Mouse (Mus musculus) forebrain, embryonic 13.5 days (tissue): ENCODE measurements around the gene Pnp. TPM values are rescaled to one million over a fixed set of nuclear protein-coding genes. Genes with fewer than 3 reads are reported as not detected.
"Not testable (repeated sequence)": the region's sequence is repeated elsewhere in the genome, so short reads cannot be mapped to it uniquely, and the experiment has no call there.

Source experiments
- ATAC-seq: fragments of 200-750 bp; cut with Nextera tagmentation; 2 replicates; pipeline ENCODE4 v1.8.0; 2017
- H3K27ac ChIP-seq: fragments of 300-500 bp; sonication (generic); 2 replicates; pipeline ENCODE4 v1.5.1; 2015; ENCODE audit warnings: inconsistent platforms, mild to moderate bottlenecking, moderate library complexity
- H3K27me3 ChIP-seq: fragments of 300-500 bp; sonication (generic); 2 replicates; pipeline ENCODE4 v1.6.1; 2015; ENCODE audit warnings: mild to moderate bottlenecking, inconsistent platforms
- H3K36me3 ChIP-seq: fragments of 300-500 bp; sonication (generic); 2 replicates; pipeline ENCODE4 v1.6.1; 2015; ENCODE audit warnings: mild to moderate bottlenecking, inconsistent platforms; ENCODE audit not compliant: poor library complexity, severe bottlenecking
- H3K4me1 ChIP-seq: fragments of 300-500 bp; sonication (generic); 2 replicates; pipeline ENCODE4 v1.6.1; 2015; ENCODE audit warnings: inconsistent platforms
- H3K4me2 ChIP-seq: fragments of 300-500 bp; sonication (generic); 2 replicates; pipeline ENCODE4 v1.6.1; 2015; ENCODE audit warnings: inconsistent platforms, mild to moderate bottlenecking, moderate library complexity
- H3K4me3 ChIP-seq: fragments of 300-500 bp; sonication (generic); 2 replicates; pipeline ENCODE4 v1.5.1; 2015; ENCODE audit warnings: mild to moderate bottlenecking, inconsistent platforms
- H3K9ac ChIP-seq: fragments of 300-500 bp; sonication (generic); 2 replicates; pipeline ENCODE4 v1.6.1; 2015; ENCODE audit warnings: mild to moderate bottlenecking, inconsistent platforms
- H3K9me3 ChIP-seq: fragments of 300-500 bp; sonication (generic); replicated peaks from 2 replicates; pipeline ENCODE4 v1.6.1; 2016; ENCODE audit warnings: inconsistent platforms
- WGBS: fragments of 180-500 bp; shearing (Covaris S2); methylation state at CpG from one replicate; pipeline ENCODE4 v1.1.7; 2015; 5-methylcytosine and 5-hydroxymethylcytosine counted together
- polyA plus RNA-seq: library from polyadenylated mRNA; unstranded; fragments of >200 nt; fragmentation: Nextera tagmentation; extraction: Ambion mirVana; gene quantifications from 2 replicates; pipeline ENCODE4 v1.2.1, GENCODE M21; 2015

The Pnp gene
- 33.2 and 35.4 TPM in 2 replicates for polyA plus RNA-seq

DNA sequence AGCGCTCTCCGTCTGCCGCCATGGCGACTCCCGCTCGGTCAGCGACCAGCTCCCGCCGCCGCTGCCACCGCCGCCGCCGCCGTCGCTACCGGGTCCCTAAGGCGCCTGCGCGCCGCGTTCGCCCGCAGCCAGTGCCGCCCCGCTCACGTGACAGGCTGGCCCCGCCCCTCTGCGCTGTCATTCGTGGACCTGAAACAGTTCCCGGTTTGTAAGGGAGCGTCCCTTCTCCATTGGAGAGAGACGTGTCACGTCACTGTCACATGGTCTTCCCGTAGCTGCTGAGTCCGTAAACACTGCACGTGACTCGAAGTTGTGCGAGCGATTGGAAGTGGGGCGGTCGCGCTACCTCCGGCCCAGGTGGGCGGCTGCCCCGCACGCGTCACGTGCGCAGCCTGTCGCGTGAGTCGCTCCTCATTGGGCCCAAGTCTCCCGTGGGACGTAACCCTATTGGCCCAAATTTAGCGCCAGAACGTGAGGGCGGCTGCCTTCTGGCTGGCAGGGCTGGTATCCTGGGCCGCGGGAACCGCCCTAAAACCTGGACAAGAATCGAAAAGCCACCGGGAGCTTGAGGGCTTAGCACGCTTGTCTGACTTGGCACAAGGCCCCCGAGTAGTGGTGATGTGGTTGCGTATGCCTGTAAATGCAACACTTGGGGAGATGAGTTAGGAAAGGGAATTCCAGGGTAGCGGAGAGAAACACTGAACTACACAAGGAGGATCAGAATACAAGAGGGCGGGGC is at the start of gene Pnp, which contains the start of gene Pip4p1:
Gene Pnp, plus strand, starts transcription at position 329 of the 739 bp plus-strand sequence.
Gene Pip4p1, minus strand, starts transcription at position 103 of the 739 bp plus-strand sequence.
- under 1% methylated on average over 67 of the region's 68 CpGs for WGBS
- Histone ChIP-seq H3K27me3 (no peaks in the 10 kb centered on the region), H3K9me3 (no peaks in the 10 kb centered on the region), H3K4me3 (peak within 1 kb of the TSS; percentile 97), H3K27ac (peak within 1 kb of the TSS; percentile 85), H3K4me2 (peak within 1 kb of the TSS; percentile 77), H3K9ac (peak within 1 kb of the TSS; percentile 99), H3K36me3 (peaks cover 37% of the 10 kb centered on the region), H3K4me1 (peaks cover 38% of the 10 kb centered on the region)
- peak; percentile 99 for ATAC-seq

DNA sequence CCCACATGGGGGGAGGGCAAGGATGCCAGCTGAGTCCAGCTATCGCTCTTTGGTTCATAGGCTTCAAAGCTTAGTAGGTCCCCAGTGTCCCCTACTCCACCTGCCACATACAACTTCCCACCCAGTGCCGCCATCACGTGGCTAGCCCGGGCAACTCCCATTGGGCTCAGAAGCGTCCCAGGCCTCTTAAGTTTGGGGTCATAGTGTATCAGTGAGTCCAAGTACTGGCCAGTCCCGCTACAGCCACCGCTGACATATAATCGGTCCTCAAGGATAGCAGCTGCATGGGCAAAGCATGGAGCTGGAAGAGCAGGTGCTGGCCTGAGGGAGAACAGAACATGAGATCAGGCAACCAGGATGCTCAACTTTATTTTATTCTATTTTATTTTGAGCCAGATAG is 39.3 kb upstream of the Pnp start:
- Histone ChIP-seq H3K27ac (no peak overlapping the region), H3K4me2 (no peak overlapping the region), H3K4me1 (peaks cover 5% of the 10 kb centered on the region), H3K9me3 (no peaks in the 10 kb centered on the region), H3K4me3 (no peak overlapping the region), H3K36me3 (no peaks in the 10 kb centered on the region), H3K27me3 (peaks cover 3% of the 10 kb centered on the region), H3K9ac (no peak overlapping the region)
- 95% methylated on average over 8 of the region's 8 CpGs for WGBS
- no peak for ATAC-seq

DNA sequence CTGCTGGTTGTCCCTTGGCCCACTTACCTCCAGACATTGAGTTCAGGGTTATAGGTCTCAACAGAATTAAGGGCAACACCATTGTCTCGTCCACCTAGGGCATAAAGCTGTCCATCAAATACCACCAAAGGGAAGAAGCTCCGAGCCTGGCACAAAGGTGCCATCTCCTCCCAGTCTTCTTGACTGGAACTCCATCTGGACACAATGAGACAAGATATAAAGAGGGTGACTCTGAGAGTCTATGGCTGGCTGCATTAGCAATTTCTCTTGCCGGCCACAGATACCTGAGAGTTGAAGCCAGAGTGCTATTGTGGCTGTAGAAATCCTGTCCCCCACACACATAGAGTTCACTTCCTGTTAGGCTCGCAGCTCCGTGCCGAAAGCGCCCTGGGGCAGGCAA is 38.8 kb upstream of the Pnp start:
- no peak overlapping the region for H3K9ac ChIP-seq
- no peak for ATAC-seq
- no peak overlapping the region for H3K4me2 ChIP-seq
- no peak overlapping the region for H3K4me3 ChIP-seq
- peaks cover 10% of the 10 kb centered on the region for H3K4me1 ChIP-seq
- WGBS: 85% methylated on average over 7 of the region's 7 CpGs
- H3K9me3 ChIP-seq: no peaks in the 10 kb centered on the region
- H3K36me3 ChIP-seq: no peaks in the 10 kb centered on the region
- H3K27me3 ChIP-seq: peaks cover 5% of the 10 kb centered on the region
- H3K27ac ChIP-seq: no peak overlapping the region

DNA sequence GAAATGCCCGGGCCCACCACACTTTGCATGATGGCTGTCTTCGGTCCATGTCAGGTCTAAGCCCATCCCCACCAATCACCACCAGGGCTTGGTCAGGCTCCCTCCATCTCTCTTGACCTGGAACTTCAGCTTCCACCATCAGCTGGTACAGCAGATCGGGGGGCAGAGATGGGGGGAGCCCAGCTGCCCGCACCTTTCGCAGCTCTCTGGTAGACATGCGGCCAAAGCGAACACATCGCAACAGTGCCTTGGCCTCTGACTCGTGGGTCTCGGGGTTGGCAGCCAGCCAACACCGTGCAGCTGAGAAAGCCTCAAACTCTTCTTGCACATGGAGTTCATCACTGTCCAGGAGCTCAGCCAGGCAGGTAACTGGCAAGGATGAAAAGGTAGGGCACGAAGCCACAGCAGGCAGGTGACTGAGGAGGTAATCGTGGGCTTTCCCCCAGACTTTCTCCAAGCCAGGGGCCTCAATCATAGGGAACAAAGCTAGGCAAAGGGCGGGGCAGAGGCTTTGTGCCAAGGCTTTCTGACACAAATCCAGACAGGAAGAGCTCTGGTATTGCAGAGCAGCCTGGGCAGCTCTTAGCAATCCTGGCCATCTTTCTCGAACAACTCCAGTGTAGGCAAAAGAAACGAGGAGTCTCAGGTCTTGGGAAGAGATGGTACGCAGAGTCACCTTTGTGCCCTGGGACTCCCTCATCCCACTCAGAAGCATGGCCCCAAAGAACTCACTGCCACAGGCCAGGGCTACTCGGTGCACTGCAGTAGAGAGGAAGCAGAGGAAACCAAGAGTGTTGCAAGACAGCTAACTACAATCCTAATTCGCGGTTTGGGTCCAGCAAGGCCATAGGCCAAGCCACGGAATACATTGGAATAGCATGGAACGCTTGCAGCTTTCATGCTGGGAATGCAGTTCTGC is 38.1 kb upstream of the Pnp start:
- no peak overlapping the region for H3K4me2 ChIP-seq
- no peak for ATAC-seq
- no peaks in the 10 kb centered on the region for H3K36me3 ChIP-seq
- no peak overlapping the region for H3K4me3 ChIP-seq
- no peak overlapping the region for H3K27ac ChIP-seq
- WGBS: 84% methylated on average over 22 of the region's 22 CpGs
- H3K9me3 ChIP-seq: no peaks in the 10 kb centered on the region
- H3K4me1 ChIP-seq: peaks cover 12% of the 10 kb centered on the region
- H3K27me3 ChIP-seq: peaks cover 12% of the 10 kb centered on the region
- no peak overlapping the region for H3K9ac ChIP-seq

DNA sequence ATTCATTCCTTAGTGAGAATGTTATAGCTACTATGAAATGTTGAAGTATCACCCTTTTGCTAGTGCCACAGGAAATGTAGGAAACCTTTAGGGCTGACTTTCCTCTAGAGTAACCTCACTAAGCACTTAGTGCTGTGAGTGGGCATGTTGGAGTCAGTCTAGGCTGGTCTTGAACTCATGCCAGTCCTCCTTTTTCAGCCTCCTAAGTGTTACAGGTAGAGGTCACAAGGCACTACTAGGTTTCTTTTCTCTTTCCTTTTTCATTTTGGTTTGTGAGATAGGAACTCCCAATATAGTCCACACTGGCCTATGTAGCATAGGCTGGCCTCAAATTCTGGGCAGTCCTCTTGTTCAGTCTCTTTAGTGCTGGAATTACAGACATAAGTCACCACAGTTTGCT is 35.5 kb upstream of the Pnp start:
- Histone ChIP-seq H3K27me3 (peaks cover 16% of the 10 kb centered on the region), H3K9ac (no peak overlapping the region), H3K27ac (no peak overlapping the region), H3K4me1 (peaks cover 12% of the 10 kb centered on the region), H3K4me3 (no peak overlapping the region), H3K36me3 (no peaks in the 10 kb centered on the region), H3K4me2 (no peak overlapping the region), H3K9me3 (no peaks in the 10 kb centered on the region)
- no peak for ATAC-seq

DNA sequence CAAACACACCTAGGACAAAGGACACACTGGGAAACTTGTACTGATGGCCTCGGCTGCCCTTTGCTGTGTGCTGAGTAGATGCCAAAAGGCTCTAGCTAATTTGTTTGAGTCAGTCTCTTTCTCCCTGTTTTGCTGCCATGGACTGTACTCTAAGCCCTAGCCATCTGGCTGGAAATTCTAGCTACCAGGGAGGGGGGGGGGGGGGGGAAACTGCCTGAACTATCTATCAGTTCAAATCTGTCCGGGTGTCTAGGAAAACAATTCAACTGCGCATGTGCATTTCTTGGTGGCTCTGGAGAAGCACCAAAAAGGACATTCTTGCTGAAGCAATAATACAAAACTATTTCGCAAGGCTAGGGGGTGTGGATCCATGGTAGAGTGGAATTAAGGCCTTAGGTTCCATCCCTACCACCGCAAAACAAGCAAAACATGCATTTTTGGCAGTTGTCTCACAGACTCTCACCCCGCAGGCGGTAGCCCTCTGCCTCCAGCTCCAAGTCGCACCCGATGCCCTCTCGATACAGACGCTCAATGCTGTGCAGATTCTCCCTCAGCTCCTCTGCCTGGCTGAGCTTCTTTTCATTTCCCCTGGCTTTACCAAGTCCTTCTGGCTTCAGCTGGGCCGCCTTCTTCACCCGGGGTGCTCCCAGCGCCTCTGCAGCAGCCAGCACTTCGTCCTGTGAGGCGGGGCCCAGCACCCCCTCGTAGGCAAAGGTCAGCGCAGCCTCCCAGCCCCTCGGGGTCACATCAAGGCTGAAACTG is 34.7 kb upstream of the Pnp start:
- 18% methylated on average over 19 of the region's 19 CpGs for WGBS
- Histone ChIP-seq H3K27ac (no peak overlapping the region), H3K4me3 (peak overlapping the region; percentile 50)

DNA sequence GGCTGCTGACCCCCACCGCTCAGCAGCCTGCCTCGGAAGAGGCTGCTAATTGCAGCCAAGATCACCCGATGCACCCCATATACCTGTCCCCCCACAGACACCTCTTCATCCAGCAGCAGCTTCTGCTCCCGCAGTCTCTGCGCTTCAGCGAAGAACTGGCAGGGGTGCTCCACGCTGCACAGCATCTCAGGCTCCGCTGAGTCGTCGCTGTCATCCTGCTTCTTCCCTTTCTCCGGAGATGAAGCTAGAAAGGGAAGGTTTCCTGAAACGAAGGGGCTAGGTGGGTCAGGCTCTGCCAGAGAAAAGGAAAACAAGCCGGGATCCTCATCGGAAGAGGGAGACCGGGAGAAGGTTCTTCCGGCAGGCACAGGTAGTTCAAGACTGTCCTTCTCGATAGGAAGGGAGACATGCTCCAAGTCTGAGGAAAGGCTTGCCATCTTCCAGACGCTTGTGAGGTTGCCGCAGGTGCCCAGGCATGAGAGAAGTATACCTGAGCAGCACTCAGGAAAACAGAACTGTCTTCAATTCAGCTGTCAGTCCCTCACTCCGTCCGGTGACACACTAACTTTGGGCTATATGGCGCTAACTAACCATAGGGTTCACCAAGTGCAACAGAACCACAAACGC is 34.0 kb upstream of the Pnp start:
- Histone ChIP-seq H3K4me2 (peak overlapping the region; percentile 83), H3K4me3 (peak overlapping the region; percentile 50), H3K36me3 (no peaks in the 10 kb centered on the region), H3K4me1 (peaks cover 12% of the 10 kb centered on the region), H3K27me3 (peaks cover 16% of the 10 kb centered on the region), H3K9me3 (no peaks in the 10 kb centered on the region), H3K27ac (no peak overlapping the region), H3K9ac (peak overlapping the region; percentile 66)
- 17% methylated on average over 23 of the region's 23 CpGs for WGBS
- peak; percentile 78; the same call in 1 of the 2 replicates for ATAC-seq

More for the DNA sequence above, 34.7 kb upstream of the Pnp start:
- Histone ChIP-seq H3K4me1 (peaks cover 12% of the 10 kb centered on the region), H3K9ac (peak overlapping the region; percentile 66), H3K36me3 (no peaks in the 10 kb centered on the region), H3K4me2 (peak overlapping the region; percentile 83), H3K9me3 (no peaks in the 10 kb centered on the region), H3K27me3 (peaks cover 16% of the 10 kb centered on the region)
- ATAC-seq: peak; percentile 41; the same call in 1 of the 2 replicates

DNA sequence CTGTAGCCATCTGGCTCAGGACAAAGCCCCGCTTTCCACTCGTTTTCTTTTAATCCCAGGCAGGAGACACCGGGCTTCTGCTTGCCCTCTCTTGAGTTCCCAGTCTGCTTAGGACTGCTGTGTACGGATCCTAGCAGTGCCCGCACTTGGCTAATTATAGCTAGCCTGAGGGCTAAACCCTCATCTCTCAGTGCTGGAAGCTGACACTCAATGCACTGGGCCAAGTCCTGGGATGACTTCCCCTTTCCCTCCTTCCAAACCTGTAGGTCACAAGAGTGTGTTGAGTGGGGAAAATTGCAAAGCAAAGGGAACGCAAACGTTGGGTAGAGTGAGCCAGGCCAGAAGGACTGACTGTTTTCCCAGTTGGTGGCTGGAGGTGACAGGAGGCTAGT is 33.5 kb upstream of the Pnp start, which contains the start of gene Klhl33:
Gene Klhl33, minus strand, starts transcription at position 134 of the 392 bp plus-strand sequence.
- Histone ChIP-seq H3K36me3 (no peaks in the 10 kb centered on the region), H3K9me3 (no peaks in the 10 kb centered on the region), H3K4me1 (peaks cover 12% of the 10 kb centered on the region), H3K4me3 (peak within 1 kb of the TSS; percentile 50), H3K27ac (no peak within 1 kb of the TSS), H3K4me2 (peak within 1 kb of the TSS; percentile 83), H3K27me3 (peaks cover 16% of the 10 kb centered on the region), H3K9ac (peak within 1 kb of the TSS; percentile 66)
- no peak for ATAC-seq
- 37% methylated on average over 7 of the region's 7 CpGs for WGBS

DNA sequence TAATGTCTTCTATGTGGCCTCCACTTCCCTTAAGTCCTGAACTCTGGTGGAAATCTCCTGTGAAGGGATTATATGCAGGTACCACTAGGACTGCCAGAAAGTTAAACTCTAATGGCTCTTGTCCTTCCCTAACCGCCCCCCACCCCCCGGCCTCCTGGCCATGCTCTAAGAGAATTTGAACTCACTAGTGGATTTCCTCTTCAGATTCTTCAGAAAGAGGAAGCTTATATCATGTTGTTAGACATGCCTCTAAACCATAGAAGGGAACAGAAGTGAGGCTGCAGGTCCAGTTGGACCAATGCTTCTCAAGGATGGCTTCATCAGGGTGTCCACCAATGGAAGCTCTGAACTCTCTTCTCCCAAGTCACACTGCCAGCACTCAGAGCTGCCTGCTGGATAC is 32.9 kb upstream of the Pnp start:
- not testable (repeated sequence) for H3K27ac ChIP-seq, H3K4me2 ChIP-seq, H3K9me3 ChIP-seq, H3K36me3 ChIP-seq, ATAC-seq, H3K4me3 ChIP-seq, H3K9ac ChIP-seq
- peaks cover 12% of the 10 kb centered on the region for H3K4me1 ChIP-seq
- peaks cover 16% of the 10 kb centered on the region for H3K27me3 ChIP-seq
- WGBS: 94% methylated on average over 2 of the region's 2 CpGs

DNA sequence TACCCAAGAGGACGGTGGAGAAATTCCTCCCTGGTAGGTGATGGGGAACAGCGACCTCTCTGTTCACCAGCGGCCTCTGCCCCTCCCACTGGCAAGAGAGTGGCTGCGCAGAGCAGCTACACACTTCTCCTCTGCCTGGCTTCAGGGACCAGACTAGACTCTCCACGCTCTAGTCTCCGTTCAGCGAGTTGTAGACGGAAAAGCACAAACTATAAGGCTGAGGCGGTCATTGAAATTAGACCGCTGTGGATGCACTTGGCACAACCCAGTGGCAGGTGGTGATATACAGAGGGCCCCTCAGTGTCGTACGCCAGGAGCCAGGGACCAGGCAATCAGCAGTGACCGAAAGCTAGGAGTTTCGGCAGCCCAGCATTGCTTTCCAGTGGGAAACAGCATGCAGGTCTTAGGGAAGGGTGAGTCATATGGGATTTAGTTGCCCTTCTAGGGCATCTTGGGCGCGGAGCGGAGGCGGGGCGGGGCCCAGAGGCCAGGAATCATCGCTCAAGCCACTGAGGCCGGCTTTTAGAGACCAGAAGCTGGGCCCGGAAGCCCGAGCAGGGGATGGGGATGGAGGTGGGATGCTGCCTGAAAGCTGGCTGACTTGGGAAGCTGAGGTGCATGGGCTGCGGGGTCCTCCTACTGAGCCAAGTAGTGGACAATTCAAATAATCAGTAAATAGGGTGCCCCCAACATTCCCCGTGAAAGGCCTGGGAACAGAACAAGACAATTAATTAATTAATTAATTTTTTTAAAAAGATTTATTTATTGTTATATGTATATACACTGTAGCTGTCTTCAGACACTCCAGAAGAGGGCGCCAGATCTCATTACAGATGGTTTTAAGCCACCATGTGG is 26.7 kb upstream of the Pnp start:
- Histone ChIP-seq H3K36me3 (no peaks in the 10 kb centered on the region), H3K4me2 (peak overlapping the region; percentile 67), H3K4me1 (peaks cover 9% of the 10 kb centered on the region), H3K4me3 (peak overlapping the region; percentile 38), H3K27ac (peak overlapping the region; percentile 32; the same call in 1 of the 2 replicates), H3K27me3 (no peaks in the 10 kb centered on the region), H3K9me3 (no peaks in the 10 kb centered on the region), H3K9ac (peak overlapping the region; percentile 61)
- peak; percentile 86 for ATAC-seq
- whole genome bisulfite sequencing: 2% methylated on average over 26 of the region's 26 CpGs

DNA sequence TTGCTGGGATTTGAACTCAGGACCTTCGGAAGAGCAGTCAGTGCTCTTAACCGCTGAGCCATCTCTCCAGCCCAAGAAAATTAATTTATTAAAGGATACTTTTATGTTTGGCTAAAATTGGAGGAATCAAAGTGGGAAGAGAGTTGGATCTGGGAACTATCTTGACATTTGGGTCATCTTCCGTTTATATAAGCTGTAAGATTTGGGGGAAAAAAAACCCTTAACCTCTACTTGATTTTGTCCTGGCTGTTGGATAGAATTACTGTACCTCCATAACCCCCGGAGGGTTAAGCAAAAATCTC is 26.1 kb upstream of the Pnp start:
- Histone ChIP-seq H3K36me3 (no peaks in the 10 kb centered on the region), H3K9ac (no peak overlapping the region), H3K9me3 (no peaks in the 10 kb centered on the region), H3K4me1 (peaks cover 9% of the 10 kb centered on the region), H3K4me3 (no peak overlapping the region), H3K27ac (no peak overlapping the region), H3K4me2 (no peak overlapping the region), H3K27me3 (no peaks in the 10 kb centered on the region)
- WGBS: 80% methylated on average over 4 of the region's 4 CpGs
- no peak for ATAC-seq
